Mouse (Mus musculus): ENCODE results near the gene Cbl. TPM values are rescaled to one million over a fixed set of nuclear protein-coding genes. Genes with fewer than 3 reads are reported as not detected.

Gene Cbl
- polyA plus RNA-seq, 1 experiment = 8.1 TPM

- TF ChIP-seq CTCF (conservative IDR thresholded peaks at IDR 0.05; ENCODE audit: insufficient read depth, insufficient read length, low read depth, low read length) (no peak), POLR2A (IDR thresholded peaks at IDR 0.05; ENCODE audit: low read depth, low read length) (no peak)
- H3K4me3 ChIP-seq (ENCODE audit: insufficient read depth, low read depth, low read length) = no peak overlapping the region
- no peak for DNase-seq
- no peaks in the 10 kb centered on the region for H3K4me1 ChIP-seq (ENCODE audit: control insufficient read depth, insufficient read depth, low read length)
- H3K36me3 ChIP-seq (ENCODE audit: control insufficient read depth, insufficient read depth, low read length) = no peaks in the 10 kb centered on the region; the same call in 1 of the 2 replicates
- WGBS = 76% methylated on average over 3 of the region's 3 CpGs
- H3K27me3 ChIP-seq (replicated peaks; ENCODE audit: control insufficient read depth, insufficient read depth, low read length) = no peaks in the 10 kb centered on the region
- H3K27ac ChIP-seq (ENCODE audit: insufficient read depth, low read depth, low read length) = no peak overlapping the region
These were observed 42.7 kb downstream of the Cbl start for GRCm38 (mm10) chr9:44191166-44191565.

GRCm38 (mm10) chr9:44188223-44188622 lies 45.6 kb downstream of the Cbl start:
- no peaks in the 10 kb centered on the region for H3K4me1 ChIP-seq (ENCODE audit: control insufficient read depth, insufficient read depth, low read length)
- H3K27ac ChIP-seq (ENCODE audit: insufficient read depth, low read depth, low read length) = no peak overlapping the region
- no peak for DNase-seq
- WGBS = 68% methylated on average over 12 of the region's 12 CpGs
- H3K4me3 ChIP-seq (ENCODE audit: insufficient read depth, low read depth, low read length) = no peak overlapping the region
- no peaks in the 10 kb centered on the region for H3K27me3 ChIP-seq (replicated peaks; ENCODE audit: control insufficient read depth, insufficient read depth, low read length)
- no peaks in the 10 kb centered on the region; the same call in 1 of the 2 replicates for H3K36me3 ChIP-seq (ENCODE audit: control insufficient read depth, insufficient read depth, low read length)
- TF ChIP-seq POLR2A (IDR thresholded peaks at IDR 0.05; ENCODE audit: low read depth, low read length) = no peak
- TF ChIP-seq CTCF (conservative IDR thresholded peaks at IDR 0.05; ENCODE audit: insufficient read depth, insufficient read length, low read depth, low read length) = no peak

DNA sequence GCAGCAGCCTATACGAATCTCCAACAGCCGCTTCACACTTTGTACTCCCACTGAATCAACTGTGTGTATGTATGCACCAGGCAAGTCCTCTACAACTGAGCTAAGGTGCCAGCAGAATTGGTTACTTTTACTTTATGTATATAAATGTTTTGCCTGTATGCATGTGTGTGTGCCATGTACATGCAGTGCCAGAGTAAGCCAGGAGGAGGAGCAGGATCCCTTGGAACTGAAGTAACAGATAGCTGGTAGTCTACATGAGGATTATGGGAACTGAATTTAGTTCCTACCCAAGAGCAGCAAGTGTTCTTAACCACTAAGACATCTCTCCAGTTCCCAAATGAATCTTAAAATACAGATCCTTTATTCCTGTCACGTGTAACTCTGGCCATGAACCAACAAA lies 51.6 kb downstream of the Cbl start:
- no peaks in the 10 kb centered on the region for H3K36me3 ChIP-seq (ENCODE audit: control insufficient read depth, insufficient read depth, low read length)
- 82% methylated on average over 3 of the region's 3 CpGs for WGBS
- no peak overlapping the region for H3K27ac ChIP-seq (ENCODE audit: insufficient read depth, low read depth, low read length)
- no peak overlapping the region for H3K4me3 ChIP-seq (ENCODE audit: insufficient read depth, low read depth, low read length)
- peak; percentile 66 for TF ChIP-seq CTCF (conservative IDR thresholded peaks at IDR 0.05; ENCODE audit: insufficient read depth, insufficient read length, low read depth, low read length)
- TF ChIP-seq POLR2A (IDR thresholded peaks at IDR 0.05; ENCODE audit: low read depth, low read length) = no peak
- no peaks in the 10 kb centered on the region for H3K27me3 ChIP-seq (replicated peaks; ENCODE audit: control insufficient read depth, insufficient read depth, low read length)
- H3K4me1 ChIP-seq (ENCODE audit: control insufficient read depth, insufficient read depth, low read length) = peaks cover 6% of the 10 kb centered on the region; the same call in 1 of the 2 replicates
- DNase-seq = peak; percentile 58

GRCm38 (mm10) chr9:44181537-44181936 lies 52.3 kb downstream of the Cbl start:
- WGBS = 47% methylated on average over 5 of the region's 5 CpGs
- H3K36me3 ChIP-seq (ENCODE audit: control insufficient read depth, insufficient read depth, low read length) = no peaks in the 10 kb centered on the region
- no peak for TF ChIP-seq CTCF (conservative IDR thresholded peaks at IDR 0.05; ENCODE audit: insufficient read depth, insufficient read length, low read depth, low read length)
- no peak for TF ChIP-seq POLR2A (IDR thresholded peaks at IDR 0.05; ENCODE audit: low read depth, low read length)
- H3K4me3 ChIP-seq (ENCODE audit: insufficient read depth, low read depth, low read length) = no peak overlapping the region
- no peak overlapping the region for H3K27ac ChIP-seq (ENCODE audit: insufficient read depth, low read depth, low read length)
- DNase-seq = no peak
- H3K4me1 ChIP-seq (ENCODE audit: control insufficient read depth, insufficient read depth, low read length) = peaks cover 6% of the 10 kb centered on the region; the same call in 1 of the 2 replicates
- H3K27me3 ChIP-seq (replicated peaks; ENCODE audit: control insufficient read depth, insufficient read depth, low read length) = no peaks in the 10 kb centered on the region

DNA sequence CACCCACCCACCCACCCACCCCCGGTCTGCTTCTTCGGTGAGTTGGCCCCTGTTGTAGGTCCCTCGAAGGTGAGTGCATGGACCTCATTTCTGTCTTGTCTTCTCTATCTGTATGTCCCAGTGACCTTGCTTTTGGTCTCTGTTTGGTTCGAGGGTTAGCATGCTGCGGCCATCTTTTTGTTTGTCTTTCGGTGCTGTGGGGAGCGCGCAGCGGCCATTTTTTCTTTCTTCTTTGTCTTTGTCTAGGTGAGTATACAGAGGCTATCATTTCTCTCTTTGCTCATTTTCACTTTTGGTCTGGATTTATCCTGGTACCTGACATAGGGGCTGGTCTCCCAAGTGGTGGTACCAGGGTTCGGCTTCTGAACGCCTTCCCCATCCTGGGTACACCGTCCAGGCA lies 55.0 kb downstream of the Cbl start:
- Histone ChIP-seq H3K27me3 (replicated peaks; ENCODE audit: control insufficient read depth, insufficient read depth, low read length) (no peaks in the 10 kb centered on the region), H3K4me3 (ENCODE audit: insufficient read depth, low read depth, low read length) (no peak overlapping the region), H3K27ac (ENCODE audit: insufficient read depth, low read depth, low read length) (no peak overlapping the region), H3K4me1 (ENCODE audit: control insufficient read depth, insufficient read depth, low read length) (peaks cover 16% of the 10 kb centered on the region), H3K36me3 (ENCODE audit: control insufficient read depth, insufficient read depth, low read length) (no peaks in the 10 kb centered on the region)
- 97% methylated on average over 12 of the region's 12 CpGs for WGBS
- no peak for TF ChIP-seq CTCF (conservative IDR thresholded peaks at IDR 0.05; ENCODE audit: insufficient read depth, insufficient read length, low read depth, low read length)
- no peak for TF ChIP-seq POLR2A (IDR thresholded peaks at IDR 0.05; ENCODE audit: low read depth, low read length)
- no peak for DNase-seq

DNA sequence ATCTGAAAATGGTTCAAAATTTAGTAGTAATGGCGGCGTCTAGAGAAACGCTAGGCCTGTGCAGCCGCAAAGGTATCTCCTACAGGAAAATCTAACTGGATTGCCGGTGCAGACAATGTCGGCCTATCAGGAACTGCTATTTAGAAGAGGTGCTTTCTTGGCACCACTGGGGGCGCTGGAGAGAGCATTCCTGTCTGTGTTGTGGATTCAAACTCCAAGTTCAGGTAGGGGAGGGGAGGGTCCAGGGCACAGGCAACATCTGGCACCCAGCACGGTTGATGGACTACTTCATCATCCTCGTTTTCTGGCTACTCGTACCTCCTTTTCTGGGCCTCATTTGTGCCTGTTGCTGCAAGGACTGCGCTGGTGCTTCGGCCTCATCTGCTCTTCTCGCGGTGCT lies 55.5 kb downstream of the Cbl start:
- no peak overlapping the region for H3K4me3 ChIP-seq (ENCODE audit: insufficient read depth, low read depth, low read length)
- H3K27me3 ChIP-seq (replicated peaks; ENCODE audit: control insufficient read depth, insufficient read depth, low read length) = no peaks in the 10 kb centered on the region
- TF ChIP-seq POLR2A (IDR thresholded peaks at IDR 0.05; ENCODE audit: low read depth, low read length) = no peak
- TF ChIP-seq CTCF (conservative IDR thresholded peaks at IDR 0.05; ENCODE audit: insufficient read depth, insufficient read length, low read depth, low read length) = peak; percentile 42; the same call in 1 of the 2 replicates
- peak; percentile 28 for DNase-seq
- H3K4me1 ChIP-seq (ENCODE audit: control insufficient read depth, insufficient read depth, low read length) = peaks cover 16% of the 10 kb centered on the region
- 87% methylated on average over 14 of the region's 14 CpGs for whole genome bisulfite sequencing
- H3K27ac ChIP-seq (ENCODE audit: insufficient read depth, low read depth, low read length) = no peak overlapping the region
- no peaks in the 10 kb centered on the region for H3K36me3 ChIP-seq (ENCODE audit: control insufficient read depth, insufficient read depth, low read length)

GRCm38 (mm10) chr9:44177405-44177804 lies 56.4 kb downstream of the Cbl start:
- TF ChIP-seq POLR2A (IDR thresholded peaks at IDR 0.05; ENCODE audit: low read depth, low read length) = no peak
- no peak for TF ChIP-seq CTCF (conservative IDR thresholded peaks at IDR 0.05; ENCODE audit: insufficient read depth, insufficient read length, low read depth, low read length)
- WGBS = 84% methylated on average over 2 of the region's 2 CpGs
- Histone ChIP-seq H3K4me1 (ENCODE audit: control insufficient read depth, insufficient read depth, low read length) (peaks cover 16% of the 10 kb centered on the region), H3K27me3 (replicated peaks; ENCODE audit: control insufficient read depth, insufficient read depth, low read length) (no peaks in the 10 kb centered on the region), H3K4me3 (ENCODE audit: insufficient read depth, low read depth, low read length) (no peak overlapping the region), H3K27ac (ENCODE audit: insufficient read depth, low read depth, low read length) (no peak overlapping the region), H3K36me3 (ENCODE audit: control insufficient read depth, insufficient read depth, low read length) (no peaks in the 10 kb centered on the region)
- no peak for DNase-seq
